Mouse (Mus musculus): Measurements from ENCODE around the gene Gsc2. TPM values are rescaled to one million over a fixed set of nuclear protein-coding genes. Genes with fewer than 3 reads are reported as not detected.

The Gsc2 gene
- polyA plus RNA-seq, 1 experiment from 2014 or later = not detected

- Histone ChIP-seq H3K4me3 (ENCODE audit: inconsistent target) (no peak overlapping the region), H3K27ac (no peak overlapping the region), H3K79me2 (ENCODE audit: inconsistent target) (no peaks in the 10 kb centered on the region), H3K36me3 (ENCODE audit: inconsistent target) (no peaks in the 10 kb centered on the region)
- 88% methylated on average over 9 of the region's 9 CpGs for WGBS (ENCODE audit: missing documents)
Observed at GRCm38 (mm10) chr16:17933594-17934444, 19.0 kb upstream of the Gsc2 start.

GRCm38 (mm10) chr16:17931906-17932460 is 17.1 kb upstream of the Gsc2 start:
- Histone ChIP-seq H3K4me3 (ENCODE audit: inconsistent target) (no peak overlapping the region), H3K27ac (no peak overlapping the region), H3K79me2 (ENCODE audit: inconsistent target) (no peaks in the 10 kb centered on the region), H3K36me3 (ENCODE audit: inconsistent target) (no peaks in the 10 kb centered on the region)
- WGBS (ENCODE audit: missing documents) = 93% methylated on average over 5 of the region's 5 CpGs

- WGBS (ENCODE audit: missing documents) = no CpG with 5 or more reads among the region's 2 CpGs
- Histone ChIP-seq H3K27ac (no peak overlapping the region), H3K36me3 (ENCODE audit: inconsistent target) (0 out of 2 replicates have a peak, but pooled peaks cover 5% of the 10 kb centered on the region), H3K79me2 (ENCODE audit: inconsistent target) (no peaks in the 10 kb centered on the region), H3K4me3 (ENCODE audit: inconsistent target) (no peak overlapping the region)
Observed at GRCm38 (mm10) chr16:17929631-17930030, 14.8 kb upstream of the Gsc2 start.

GRCm38 (mm10) chr16:17929211-17929610 is 14.4 kb upstream of the Gsc2 start:
- H3K4me3 ChIP-seq (ENCODE audit: inconsistent target) = no peak overlapping the region

DNA sequence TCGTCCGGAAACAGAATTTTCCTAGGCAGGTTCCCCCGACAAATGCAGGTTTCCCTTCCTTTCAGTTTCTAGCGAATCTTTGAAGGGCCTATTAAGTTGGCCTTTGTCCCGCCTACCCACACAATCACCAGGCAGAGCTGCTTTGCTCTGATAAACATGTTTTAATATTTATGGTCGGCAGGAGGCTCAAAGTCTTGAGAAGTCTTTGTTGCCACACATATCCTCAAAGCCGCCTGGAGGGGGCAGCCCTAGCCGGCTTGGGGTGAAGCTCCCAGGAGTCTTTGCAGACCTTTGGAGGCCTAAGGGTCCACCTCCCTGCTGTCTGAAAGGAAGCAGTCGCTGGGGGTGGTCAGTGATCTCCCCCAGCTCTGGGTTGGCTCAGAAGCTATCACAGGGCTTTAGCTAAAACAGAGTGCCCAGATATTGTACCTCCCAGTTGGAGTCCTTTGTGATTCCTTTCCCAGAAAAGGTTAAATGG is 13.8 kb upstream of the Gsc2 start:
- peak overlapping the region; percentile 80 for H3K27ac ChIP-seq
- 0 out of 2 replicates have a peak, but pooled peaks cover 5% of the 10 kb centered on the region for H3K36me3 ChIP-seq (ENCODE audit: inconsistent target)
- H3K79me2 ChIP-seq (ENCODE audit: inconsistent target) = no peaks in the 10 kb centered on the region
- peak overlapping the region; percentile 50 for H3K4me3 ChIP-seq (ENCODE audit: inconsistent target)
- WGBS (ENCODE audit: missing documents) = 2% methylated on average over 9 of the region's 9 CpGs

More at GRCm38 (mm10) chr16:17929211-17929610, 14.4 kb upstream of the Gsc2 start:
- Histone ChIP-seq H3K79me2 (ENCODE audit: inconsistent target) (no peaks in the 10 kb centered on the region), H3K36me3 (ENCODE audit: inconsistent target) (0 out of 2 replicates have a peak, but pooled peaks cover 5% of the 10 kb centered on the region), H3K27ac (no peak overlapping the region)
- 63% methylated on average over 2 of the region's 2 CpGs for WGBS (ENCODE audit: missing documents)

DNA sequence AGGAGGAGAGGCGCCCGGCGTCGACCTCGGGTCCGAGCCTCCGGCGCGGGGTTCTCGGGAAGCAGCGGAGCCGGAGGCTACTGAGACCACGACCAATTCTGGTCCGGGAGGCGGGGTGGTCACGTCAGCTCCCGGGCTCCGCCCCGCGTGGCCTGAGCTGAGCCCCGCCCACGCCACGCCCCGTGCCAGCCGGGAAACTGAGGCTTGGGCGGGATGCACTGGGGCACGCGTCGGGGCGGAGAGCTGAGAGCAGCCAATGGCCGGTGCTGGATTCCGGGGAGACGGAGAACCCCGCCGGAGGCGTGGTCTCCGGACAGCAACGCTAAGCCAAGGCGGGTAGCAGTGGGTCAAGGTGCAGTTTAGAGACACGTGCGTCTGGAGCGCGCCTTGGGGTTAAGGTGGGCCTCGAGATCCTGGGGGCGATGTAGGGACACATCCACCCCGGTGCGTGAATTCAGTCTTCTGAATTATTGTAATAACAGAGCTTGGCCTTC is 13.3 kb upstream of the Gsc2 start, which contains the start of gene Slc25a1:
Slc25a1 (minus strand) TSS at position 133 of the 494 bp plus-strand sequence.
- peak within 1 kb of the TSS; percentile 80 for H3K27ac ChIP-seq
- 1% methylated on average over 41 of the region's 47 CpGs for WGBS (ENCODE audit: missing documents)
- no peaks in the 10 kb centered on the region for H3K79me2 ChIP-seq (ENCODE audit: inconsistent target)
- 0 out of 2 replicates have a peak, but pooled peaks cover 5% of the 10 kb centered on the region for H3K36me3 ChIP-seq (ENCODE audit: inconsistent target)
- peak within 1 kb of the TSS; percentile 50 for H3K4me3 ChIP-seq (ENCODE audit: inconsistent target)

DNA sequence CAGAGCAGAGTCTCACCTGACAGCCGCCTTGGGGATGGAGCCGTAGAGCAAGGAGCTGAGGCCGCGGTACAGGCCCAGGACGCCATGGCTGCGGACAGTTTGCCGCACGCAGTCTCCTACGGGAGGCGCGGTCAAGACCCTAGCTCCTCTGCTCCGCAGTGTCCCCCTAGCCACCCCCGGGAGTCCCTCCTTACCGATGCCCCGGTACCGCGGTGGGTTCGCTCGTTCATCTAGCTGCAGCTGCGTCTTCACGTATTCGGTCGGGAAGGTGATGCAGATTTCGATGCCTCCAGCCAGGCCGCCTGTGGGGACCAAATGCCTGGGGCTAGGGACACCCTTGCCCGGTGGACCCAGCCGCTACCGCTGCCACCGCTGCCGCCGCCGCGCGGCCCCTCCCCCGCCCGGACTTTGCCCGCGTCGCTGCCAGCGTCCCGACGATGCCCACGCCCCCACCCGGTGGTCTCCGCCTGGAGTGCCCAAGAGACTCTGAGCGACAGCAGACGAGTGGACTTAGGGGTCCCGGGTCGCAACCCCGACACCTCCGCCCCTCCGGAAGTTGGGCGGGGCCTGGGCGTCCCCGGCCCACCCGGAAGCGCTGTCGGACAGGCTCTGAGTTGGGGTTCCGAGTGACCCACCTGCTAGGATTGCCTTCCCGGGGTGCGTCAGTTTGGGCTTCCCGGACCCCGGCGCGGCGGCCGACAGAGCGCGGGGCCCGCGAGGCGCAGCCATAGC is 12.7 kb upstream of the Gsc2 start:
- no peak overlapping the region for H3K27ac ChIP-seq
- WGBS (ENCODE audit: missing documents) = 7% methylated on average over 66 of the region's 72 CpGs
- H3K79me2 ChIP-seq (ENCODE audit: inconsistent target) = peaks cover 2% of the 10 kb centered on the region; the same call in 1 of the 2 replicates
- H3K4me3 ChIP-seq (ENCODE audit: inconsistent target) = peak overlapping the region; percentile 38
- H3K36me3 ChIP-seq (ENCODE audit: inconsistent target) = 0 out of 2 replicates have a peak, but pooled peaks cover 5% of the 10 kb centered on the region

- peaks cover 7% of the 10 kb centered on the region; the same call in 1 of the 2 replicates for H3K79me2 ChIP-seq (ENCODE audit: inconsistent target)
- H3K36me3 ChIP-seq (ENCODE audit: inconsistent target) = 0 out of 2 replicates have a peak, but pooled peaks cover 5% of the 10 kb centered on the region
- 0% methylated on average over 14 of the region's 14 CpGs for WGBS (ENCODE audit: missing documents)
- H3K27ac ChIP-seq = peak overlapping the region; percentile 83
- H3K4me3 ChIP-seq (ENCODE audit: inconsistent target) = peak overlapping the region; percentile 95
Observed at GRCm38 (mm10) chr16:17922163-17922538, 7.3 kb upstream of the Gsc2 start.

- under 1% methylated on average over 47 of the region's 47 CpGs for WGBS (ENCODE audit: missing documents)
- Histone ChIP-seq H3K79me2 (ENCODE audit: inconsistent target) (peaks cover 7% of the 10 kb centered on the region; the same call in 1 of the 2 replicates), H3K36me3 (ENCODE audit: inconsistent target) (0 out of 2 replicates have a peak, but pooled peaks cover 5% of the 10 kb centered on the region), H3K4me3 (ENCODE audit: inconsistent target) (peak overlapping the region; percentile 95), H3K27ac (peak overlapping the region; percentile 83)
Observed at GRCm38 (mm10) chr16:17921325-17922162, 6.7 kb upstream of the Gsc2 start.

- WGBS (ENCODE audit: missing documents) = 89% methylated on average over 20 of the region's 20 CpGs
Observed at GRCm38 (mm10) chr16:17920586-17920985, 5.7 kb upstream of the Gsc2 start.

DNA sequence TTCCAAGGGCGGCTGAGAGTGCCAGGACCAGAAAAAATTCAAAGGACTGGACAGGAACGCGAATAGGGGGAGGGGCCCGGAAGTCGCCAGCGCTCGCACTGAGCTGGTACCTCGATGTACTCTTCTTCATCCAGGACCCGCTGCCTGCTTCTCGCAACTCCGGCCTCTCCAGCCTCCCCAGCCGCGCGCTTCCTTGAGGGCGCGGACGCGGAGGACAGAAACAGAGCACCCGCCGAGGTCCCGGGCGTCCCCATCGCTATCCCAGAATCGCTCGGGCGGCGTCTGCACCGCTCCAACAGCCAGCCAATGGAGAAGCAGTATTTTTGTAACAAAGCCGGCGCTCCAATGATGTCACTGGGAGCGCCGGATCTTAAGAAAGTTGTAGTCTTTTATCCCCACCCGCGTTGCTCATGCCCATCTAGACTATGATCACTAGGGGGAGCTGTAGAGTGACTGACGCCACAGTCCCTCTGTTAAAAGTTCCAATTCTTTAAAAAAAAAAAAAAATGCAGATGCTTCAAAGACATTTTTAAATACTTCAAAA is 3.7 kb downstream of the Gsc2 start, which contains the start of gene Ess2:
Ess2 (minus strand) TSS at position 297 of the 544 bp plus-strand sequence.
- Histone ChIP-seq H3K27ac (peak within 1 kb of the TSS; percentile 22; the same call in 1 of the 2 replicates), H3K79me2 (ENCODE audit: inconsistent target) (peaks cover 14% of the 10 kb centered on the region), H3K4me3 (ENCODE audit: inconsistent target) (peak within 1 kb of the TSS; percentile 86), H3K36me3 (ENCODE audit: inconsistent target) (peaks cover 33% of the 10 kb centered on the region)
- WGBS (ENCODE audit: missing documents) = under 1% methylated on average over 35 of the region's 35 CpGs

More at GRCm38 (mm10) chr16:17920586-17920985, 5.7 kb upstream of the Gsc2 start:
- peaks cover 7% of the 10 kb centered on the region; the same call in 1 of the 2 replicates for H3K79me2 ChIP-seq (ENCODE audit: inconsistent target)
- H3K27ac ChIP-seq = no peak overlapping the region
- H3K4me3 ChIP-seq (ENCODE audit: inconsistent target) = no peak overlapping the region
- 0 out of 2 replicates have a peak, but pooled peaks cover 4% of the 10 kb centered on the region for H3K36me3 ChIP-seq (ENCODE audit: inconsistent target)

- WGBS (ENCODE audit: missing documents) = 96% methylated on average over 13 of the region's 14 CpGs
- Histone ChIP-seq H3K36me3 (ENCODE audit: inconsistent target) (peaks cover 33% of the 10 kb centered on the region), H3K27ac (no peak within 1 kb of the TSS), H3K79me2 (ENCODE audit: inconsistent target) (no peaks in the 10 kb centered on the region), H3K4me3 (ENCODE audit: inconsistent target) (no peak within 1 kb of the TSS)
Observed at GRCm38 (mm10) chr16:17898462-17898861, 16.4 kb downstream of the Gsc2 start, which contains the start of the genes Dgcr2 and Tssk2. Gene Dgcr2 (minus strand): TSS chr16:17898562. Gene Tssk2 (plus strand): TSS chr16:17898637.

DNA sequence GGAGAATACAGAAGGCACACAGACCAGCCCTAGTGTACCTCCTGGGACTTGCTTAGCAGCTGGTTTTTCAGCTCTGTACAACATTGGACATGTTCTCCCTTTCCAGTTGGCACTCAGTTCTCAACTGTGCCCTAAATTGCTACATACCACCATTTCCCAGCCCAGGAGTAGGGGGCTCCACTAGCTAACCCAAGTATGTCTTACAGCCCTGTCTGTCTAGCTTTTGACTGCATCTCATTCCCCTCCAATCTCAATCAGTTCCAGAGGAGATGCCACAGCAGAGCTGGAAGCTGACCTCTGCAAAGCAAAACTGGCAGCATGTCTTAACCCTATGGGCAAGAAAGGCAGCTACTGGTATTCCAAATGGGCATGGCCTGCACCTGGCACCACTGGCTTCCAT is 18.8 kb downstream of the Gsc2 start:
- peaks cover under 1% of the 10 kb centered on the region; the same call in 1 of the 2 replicates for H3K79me2 ChIP-seq (ENCODE audit: inconsistent target)
- no peak overlapping the region for H3K27ac ChIP-seq
- no peak overlapping the region for H3K4me3 ChIP-seq (ENCODE audit: inconsistent target)
- H3K36me3 ChIP-seq (ENCODE audit: inconsistent target) = peaks cover 9% of the 10 kb centered on the region
